Mouse (Mus musculus): Measurements from ENCODE around the gene Psph.
"Not testable (repeated sequence)": the region's sequence is repeated elsewhere in the genome, so short reads cannot be mapped to it uniquely, and the experiment has no call there.

Psph gene
- long read RNA-seq, experiment 1, transcript Psph-201 (8 exons, 1,733 nt) = major isoform, 10 of 20 reads
- long read RNA-seq, experiment 1, partial matches to known transcripts = 6 of 20 reads
- long read RNA-seq, experiment 1, other reads (novel, unspliced or antisense) = 4 of 20 reads
- long read RNA-seq, experiment 2, transcript Psph-201 (8 exons, 1,733 nt) = major isoform, 13 of 38 reads
- long read RNA-seq, experiment 2, partial matches to known transcripts = 14 of 38 reads
- long read RNA-seq, experiment 2, other reads (novel, unspliced or antisense) = 11 of 38 reads

DNA sequence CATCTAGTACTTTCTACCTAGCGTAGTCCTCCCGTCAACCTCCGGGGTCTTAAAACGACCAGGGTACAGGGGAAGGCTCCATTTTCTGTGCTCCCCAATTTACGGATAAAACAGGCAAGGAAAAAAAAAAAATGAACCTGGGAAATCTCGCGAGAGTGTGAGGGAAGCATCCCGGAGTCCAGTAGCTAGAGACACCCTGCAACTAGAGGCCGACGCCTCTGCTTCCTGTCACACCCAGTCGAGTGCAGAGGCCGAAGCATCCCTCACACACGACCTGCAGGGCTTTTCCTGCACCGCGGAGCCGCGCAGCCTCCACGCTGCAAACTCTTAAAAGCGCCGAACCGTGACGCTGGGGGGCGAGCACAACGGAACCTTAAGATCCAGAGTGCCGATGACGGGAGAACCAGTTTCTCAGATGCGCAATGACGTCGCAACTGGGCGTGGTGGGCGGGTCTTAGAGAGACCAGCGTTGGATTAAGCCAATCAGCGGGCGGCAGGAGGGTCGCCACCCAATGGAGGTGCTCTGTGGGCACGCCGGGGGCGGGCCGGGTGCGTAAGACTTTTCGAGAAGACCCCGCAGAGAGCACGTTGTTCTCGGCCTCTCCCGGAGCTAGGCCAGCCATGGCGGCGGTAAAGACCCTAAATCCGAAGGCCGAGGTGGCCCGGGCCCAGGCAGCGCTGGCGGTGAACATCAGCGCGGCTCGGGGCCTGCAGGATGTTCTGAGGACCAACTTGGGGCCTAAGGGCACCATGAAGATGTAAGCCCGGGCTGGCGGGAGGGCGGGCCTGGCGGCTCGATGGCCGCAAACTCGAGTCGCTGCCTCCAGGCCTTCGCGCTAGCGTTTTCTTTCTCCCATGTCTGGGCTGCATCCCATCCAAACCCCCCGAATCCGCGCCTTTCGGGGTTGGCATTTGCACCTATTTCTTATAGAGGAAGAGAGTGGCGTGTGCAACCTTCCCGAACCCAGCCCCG lies at the start of gene Psph:
Gene Psph, minus strand, starts transcription at position 632 of the 973 bp plus-strand sequence.
- intact Hi-C loops (cut with DNase I) = no loop called here

DNA sequence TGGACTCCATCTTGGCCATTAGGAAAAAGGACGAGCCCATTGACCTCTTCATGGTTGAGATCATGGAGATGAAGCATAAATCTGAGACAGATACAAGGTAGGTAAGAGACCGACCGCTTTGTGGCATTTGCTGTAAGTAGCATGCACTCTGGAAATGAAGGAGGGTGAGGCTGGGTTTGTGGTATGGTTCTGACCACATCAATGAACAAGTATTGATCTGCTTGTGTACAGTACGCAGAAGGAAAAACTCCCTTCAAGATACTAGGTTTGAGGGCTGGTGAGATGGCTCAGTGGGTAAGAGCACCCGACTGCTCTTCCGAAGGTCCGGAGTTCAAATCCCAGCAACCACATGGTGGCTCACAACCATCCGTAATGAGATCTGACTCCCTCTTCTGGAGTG lies 3.3 kb upstream of the Psph start:
- intact Hi-C loops (cut with DNase I) = not testable (repeated sequence)

DNA sequence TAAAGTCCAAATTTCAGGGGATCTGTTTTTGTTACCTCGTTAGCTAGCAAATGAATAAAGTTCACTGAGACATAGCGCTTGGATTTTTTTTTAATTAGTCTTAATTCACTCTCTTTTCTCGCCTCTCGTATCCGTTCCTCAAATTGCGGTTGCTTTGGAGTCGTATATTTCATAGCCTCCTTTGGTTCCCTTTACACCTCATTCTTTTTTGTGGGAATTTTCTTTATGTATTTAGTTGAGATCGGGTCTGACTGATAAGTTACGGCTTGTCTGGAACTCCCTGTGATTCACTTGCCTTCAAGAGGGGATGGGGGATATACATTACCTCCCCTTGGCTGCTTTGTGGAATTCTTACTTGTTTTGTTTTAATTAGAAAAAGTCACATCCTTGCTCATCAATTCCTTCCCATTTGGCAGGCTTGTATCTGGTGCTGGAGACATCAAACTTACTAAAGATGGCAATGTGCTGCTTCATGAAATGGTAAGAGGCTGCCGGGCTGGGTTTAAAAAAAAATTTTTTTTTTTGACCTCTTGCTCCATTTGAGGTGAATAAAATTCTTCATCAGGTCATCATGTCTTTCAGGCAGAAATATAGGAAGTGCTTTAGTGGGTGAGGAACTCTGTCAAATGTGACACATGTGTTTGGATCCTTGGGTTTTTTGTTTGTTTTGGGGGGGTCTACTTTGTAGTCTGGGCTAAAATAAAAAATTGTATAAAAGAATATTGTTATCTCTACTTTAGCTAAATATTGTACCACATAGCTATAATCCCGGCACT lies 757 bp upstream of the Psph start:
- intact Hi-C loops (cut with DNase I) = no loop called here

DNA sequence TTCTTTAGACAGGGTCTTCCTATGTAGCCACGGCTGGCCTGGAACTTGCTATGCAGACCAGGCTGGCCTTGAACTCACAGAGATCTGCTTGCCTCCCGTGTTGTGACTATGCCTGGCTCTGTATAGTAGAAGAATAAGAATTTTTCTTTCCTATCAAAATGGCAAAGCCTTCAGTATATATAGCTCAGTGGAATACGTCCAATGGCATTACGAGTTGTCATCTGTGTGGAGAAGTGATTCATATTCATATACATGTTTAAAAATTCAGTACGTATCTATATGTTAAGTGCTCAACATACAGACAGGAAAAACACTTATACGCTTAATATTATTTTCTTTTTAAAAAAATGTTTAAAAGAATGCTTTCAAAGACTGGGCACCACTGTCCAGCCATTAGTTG lies 1.1 kb downstream of the Psph start:
- intact Hi-C loops (cut with DNase I) = no loop called here

DNA sequence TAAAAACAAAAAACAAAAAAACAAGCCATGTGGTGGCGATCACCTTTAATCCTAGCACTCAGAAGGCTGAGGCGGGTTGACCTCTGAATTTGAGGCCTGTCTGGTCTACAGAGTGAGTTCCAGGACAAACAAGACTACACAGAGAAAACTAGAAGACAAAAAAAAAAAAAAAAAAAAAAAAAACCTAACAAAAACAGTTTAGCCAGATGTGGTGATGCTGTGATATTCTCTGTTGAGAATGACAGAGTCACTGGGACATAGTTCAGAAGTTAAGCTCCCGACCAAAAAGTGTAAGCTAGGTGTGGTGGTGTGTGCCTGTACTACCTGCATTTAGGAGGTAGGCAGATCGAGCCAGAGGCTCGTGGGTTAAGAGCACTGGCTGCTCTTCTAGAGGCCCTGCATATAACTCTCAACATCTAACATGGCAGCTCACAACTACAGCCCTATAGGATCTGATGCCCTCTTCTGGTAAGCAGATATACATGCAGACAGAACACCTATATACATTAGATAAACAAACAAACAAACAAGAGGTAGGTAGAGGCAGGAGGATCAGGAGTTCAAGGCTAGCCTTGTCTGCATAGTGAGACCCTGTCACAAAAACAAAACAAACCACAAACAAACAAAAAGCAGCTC lies 1.9 kb downstream of the Psph start:
- intact Hi-C loops (cut with DNase I) = no loop called here

DNA sequence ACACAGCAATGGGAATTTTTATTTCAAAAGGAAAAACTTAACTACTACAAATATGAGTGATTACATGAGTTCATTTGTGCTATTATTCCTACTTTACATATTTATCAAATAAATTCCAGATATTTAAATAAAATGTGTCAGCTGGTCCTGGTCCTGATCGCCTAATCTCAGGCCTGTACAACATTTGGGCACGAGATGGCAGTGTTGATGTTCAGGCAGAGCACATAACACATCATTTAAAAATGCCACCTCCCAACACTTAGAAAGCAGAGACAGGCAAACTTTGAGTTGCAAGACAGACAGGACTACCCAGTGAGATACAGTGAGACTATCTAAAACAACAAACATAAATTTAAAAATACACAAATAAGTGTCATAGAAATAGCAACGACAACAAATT lies 5.0 kb downstream of the Psph start:
- intact Hi-C loops (cut with DNase I) = no loop called here

DNA sequence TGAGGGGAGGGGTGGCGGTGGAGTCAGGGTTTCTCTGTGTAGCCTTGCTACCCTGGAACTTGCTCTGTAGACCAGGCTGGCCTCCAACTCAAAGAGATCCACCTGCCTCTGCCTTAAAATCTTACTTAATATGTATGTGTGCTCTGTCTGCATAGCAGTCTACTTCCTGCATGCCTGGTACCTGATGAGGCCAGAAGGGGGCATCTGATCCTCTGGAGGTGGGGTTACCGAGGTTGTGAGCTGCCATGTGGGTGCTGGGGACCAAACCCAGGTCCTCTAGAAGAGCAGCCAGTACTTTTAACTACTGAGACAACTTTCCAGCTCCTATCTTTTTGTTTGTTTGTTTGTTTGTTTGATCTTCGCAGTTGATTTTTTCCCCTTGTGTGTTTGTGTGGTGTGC lies 7.1 kb downstream of the Psph start:
- intact Hi-C loops (cut with DNase I) = no loop called here

DNA sequence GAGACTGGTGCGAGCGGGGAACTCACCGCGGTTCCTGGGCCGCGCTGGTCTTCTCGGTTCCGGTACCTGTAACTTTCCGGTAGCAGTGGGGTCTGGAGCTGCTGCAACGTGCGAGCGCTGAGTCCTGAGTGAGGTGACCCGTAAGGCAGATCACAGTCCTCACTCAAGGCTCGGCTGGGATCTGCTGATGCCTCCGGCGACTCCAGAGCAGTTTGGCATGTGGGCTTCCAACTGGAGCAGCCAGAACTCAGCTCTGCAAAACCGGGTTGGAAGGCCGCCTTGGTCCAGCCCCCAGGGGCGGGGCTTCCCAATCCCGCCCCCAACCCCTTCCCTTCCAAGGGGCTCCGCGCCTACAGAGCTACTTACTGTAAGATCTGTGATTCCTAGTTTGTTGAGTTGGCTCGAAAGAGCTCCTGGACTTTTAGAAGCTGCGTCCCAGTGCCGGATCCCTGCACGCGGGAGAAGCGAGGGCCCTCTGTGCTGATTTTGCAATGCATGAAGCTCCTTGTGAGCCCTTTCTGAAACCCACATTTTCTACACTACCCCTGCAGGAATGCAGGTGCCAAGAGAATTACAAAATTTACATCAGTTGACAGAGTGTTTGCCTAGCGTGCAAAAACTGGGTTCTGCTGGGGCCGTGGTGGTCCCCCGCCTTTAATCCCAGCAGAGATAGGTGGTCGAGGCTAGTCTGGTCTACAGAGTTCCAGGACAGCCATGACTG lies 8.1 kb downstream of the Psph start:
- intact Hi-C loops (cut with DNase I) = no loop called here

DNA sequence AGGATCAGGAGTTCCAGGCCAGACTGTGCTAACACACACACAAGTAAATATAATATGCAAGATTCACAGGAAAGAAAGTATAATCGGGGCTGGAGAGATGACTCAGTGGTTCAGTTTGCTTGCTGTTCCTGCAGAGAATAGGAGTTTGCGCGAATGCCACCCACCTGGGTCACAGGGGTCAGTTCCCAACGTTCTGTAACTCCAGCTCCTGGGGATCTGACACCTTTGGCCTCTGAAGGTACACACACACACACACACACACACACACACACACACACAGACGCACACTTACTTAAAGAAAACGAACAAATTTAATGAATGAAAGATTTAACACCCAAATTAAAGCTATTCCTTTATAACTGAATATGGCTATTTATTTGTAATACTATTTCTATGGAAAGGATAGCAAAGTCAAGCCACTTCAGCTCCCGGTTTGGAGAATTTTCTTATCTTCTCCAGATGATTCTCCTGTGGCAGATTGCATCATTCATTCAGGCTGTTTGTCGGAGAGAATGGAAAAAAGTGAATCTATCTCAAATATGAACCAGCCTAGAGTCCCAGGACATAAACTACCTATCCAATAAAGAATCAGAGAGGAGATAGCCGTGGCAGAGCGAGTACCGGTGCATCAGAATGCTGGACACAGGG lies 8.8 kb downstream of the Psph start:
- intact Hi-C loops (cut with DNase I) = no loop called here

DNA sequence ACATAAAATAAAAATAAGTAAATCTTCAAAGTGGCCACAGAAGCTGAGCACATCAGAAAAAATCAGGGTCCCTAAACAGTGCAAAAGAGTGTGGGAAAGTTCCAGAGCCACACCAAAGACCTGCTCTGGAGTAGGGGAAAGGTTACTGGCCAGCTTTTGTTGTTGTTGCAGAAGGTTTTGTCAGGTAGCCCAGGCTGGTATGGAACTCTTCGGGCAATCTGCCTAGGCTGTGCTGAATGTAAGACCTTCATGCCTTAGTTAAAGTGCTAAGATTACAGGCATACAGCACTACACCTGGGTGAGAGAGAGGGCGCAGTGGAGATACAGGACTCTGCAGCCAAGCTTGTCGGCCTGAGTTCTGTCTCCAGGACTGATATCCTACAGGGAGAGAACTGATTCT lies 12.6 kb downstream of the Psph start:
- intact Hi-C loops (cut with DNase I) = no loop called here

DNA sequence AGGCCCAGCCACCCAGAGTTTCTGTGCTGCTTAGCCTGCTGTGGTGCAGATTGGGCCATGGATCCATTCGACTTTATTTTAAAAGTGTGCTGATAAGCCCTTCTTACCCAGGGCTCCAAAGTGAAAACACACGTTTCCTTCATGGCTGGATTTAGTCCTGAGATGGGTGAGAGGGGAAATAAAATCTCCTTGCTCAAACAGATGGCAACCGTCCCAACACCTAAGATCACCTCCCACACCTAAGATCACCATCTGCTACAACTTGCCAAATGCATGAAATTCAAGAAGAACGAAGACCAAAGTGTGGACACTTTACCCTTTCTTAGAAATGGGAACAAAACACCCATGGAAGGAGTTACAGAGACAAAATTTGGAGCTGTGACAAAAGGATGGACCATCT lies 13.9 kb downstream of the Psph start:
- intact Hi-C loops (cut with DNase I) = not testable (repeated sequence)

DNA sequence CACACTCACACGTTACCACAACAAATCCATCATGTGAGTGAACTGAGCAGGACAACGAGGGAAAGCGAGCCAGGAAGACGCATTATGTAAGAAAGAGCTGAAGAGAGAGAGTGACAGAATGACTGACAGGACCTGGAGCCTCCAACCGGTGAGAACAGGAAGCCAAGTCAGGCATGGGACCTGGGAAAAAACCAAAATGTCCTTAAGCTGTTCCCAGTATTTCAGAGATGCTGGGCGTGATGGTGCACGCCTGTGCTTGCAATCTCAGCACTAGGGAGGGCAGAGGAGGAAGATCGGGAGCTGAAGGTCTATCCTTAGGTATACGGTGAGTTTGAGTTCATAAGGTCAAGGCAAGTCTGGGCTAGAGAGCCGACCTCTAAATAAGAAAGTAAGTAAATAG lies 14.8 kb downstream of the Psph start:
- intact Hi-C loops (cut with DNase I) = no loop called here

DNA sequence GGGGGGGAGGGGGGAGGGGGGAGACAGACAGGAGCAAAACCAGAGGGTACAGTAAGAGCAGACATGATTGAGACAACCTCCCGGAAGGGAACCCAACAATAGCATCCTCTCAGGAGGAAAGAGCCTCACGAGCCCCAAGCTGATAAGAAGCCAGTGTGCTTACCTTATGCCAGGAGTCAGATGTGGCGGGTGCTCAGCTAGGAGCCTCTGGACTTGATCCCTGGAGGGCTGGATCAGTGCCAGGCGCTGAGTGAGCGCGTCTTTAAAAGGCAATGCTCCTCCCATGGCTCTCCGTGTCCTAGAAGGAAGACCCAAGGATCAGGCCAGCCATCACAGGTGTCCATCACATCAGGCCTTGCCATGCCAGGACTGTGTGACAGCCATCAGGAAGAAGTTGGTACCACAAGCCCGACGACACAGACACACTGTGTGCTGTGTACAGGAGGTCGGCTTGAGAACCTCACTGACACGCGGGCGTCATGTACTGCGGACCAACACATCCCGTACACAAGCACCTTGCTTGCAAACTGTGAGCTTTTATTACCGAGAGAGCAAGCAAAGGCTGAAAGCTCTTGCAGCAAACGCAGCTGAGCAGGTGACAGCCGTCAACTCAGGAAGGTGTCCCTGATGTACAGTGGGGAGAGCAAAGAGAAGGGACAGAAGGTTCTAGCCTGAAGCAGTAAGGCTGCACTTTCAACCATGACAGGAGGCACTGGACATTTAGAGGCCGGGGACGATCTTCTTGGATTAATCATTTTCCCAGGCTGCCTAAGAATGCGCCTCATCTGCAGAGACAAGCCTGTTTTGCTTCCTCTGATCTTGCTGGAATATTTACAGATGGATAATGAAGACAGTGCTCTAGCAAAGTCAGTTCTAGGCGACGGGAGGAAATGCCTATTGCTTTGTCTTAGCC lies 16.6 kb downstream of the Psph start:
- intact Hi-C loops (cut with DNase I) = no loop called here

DNA sequence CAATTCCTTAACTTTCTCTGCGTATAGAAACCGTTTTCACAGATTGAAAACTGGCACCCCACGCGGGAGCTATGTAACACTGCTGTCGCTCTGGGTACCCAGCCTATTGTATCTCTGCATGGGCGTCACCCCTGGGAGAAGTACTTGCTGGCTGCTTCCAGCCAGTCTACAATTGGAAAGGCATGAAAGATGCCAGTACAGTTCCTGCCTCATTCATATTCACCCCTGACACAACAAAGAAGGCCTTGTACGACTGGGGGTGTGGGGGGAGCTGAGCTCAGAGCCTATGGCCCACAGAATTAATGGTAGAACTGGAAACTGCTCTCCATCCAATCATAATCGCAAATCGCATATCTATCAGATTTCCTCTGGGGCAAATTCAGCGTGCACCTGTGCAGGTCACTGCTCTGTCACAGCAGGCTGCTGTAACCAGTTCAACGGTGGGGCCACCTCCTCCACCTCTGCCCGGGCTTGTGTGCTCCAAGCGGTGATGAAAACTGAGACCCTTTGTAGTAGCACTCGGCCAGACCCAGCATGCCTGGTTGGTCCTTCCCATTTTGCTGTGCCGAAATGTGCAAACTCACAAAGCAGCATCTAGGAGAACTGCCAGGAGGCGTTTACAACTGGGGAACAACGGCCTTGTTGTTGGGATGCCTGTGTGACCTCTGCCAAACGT lies 25.2 kb downstream of the Psph start:
- intact Hi-C loops (cut with DNase I) = no loop called here

DNA sequence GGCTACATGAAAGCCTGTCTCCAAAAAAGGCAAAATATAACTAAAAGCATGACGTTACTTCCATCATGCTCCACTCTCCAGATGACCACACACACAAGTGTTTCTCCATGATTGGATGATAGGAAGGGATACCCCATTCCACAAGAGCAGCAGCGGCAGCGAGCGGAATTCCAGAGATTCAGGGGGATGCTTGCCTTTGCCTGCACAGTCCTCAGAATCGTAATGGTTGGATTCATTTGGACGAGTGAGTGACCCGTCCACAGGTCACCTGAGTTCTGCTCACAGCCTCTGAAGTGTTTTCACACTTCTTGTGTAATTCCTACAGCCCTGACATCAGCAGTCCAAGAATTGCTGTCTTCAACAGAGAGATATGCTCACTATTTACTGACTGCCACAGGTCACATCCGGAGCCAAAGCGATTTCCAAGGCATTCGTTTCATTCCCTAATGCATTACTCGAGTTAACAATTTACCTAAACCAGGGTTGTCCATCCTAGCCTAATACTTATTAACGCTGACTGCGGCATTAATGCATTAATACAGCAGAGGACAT lies 27.2 kb downstream of the Psph start:
- intact Hi-C loops (cut with DNase I) = no loop called here

DNA sequence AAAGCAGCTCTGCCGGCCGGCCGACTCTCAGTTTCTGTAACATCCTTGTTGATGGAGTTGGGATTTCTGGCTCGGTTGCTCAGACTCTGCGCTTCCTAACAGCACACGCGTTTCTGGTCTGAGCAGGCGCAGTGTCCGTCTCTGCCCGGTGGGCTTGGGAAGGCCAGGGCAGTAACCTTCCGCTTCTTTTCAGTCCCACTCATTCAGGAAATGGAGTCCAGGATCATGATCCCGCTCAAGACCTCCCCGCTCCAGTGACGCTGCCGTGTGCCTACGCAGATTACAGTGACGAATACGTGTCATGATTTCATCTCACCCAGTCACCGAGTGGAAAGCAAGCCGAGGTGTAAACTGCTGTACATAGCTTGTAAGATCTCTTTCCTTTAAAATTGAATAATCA lies 30.4 kb downstream of the Psph start:
- intact Hi-C loops (cut with DNase I) = no loop called here

DNA sequence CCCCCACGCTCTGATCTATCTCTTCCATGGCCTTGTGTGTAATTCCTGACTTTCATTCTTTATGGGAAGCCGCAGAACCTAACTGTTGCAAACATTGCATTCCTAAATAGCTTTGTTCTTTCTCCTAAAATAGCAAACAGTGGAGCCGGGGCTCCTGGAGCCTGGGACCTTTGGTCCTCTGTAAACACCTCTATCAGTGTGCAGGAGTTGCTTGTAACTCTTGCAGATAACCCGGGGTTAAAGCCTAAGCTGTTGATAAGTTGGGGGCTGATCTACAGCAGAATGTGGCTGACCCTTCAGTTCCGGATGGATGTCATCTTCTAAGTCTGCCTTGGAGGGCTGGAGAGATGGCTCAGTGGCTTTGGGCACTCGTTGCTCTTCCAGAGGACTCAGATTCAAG lies 43.2 kb downstream of the Psph start:
- intact Hi-C loops (cut with DNase I) = no loop called here

DNA sequence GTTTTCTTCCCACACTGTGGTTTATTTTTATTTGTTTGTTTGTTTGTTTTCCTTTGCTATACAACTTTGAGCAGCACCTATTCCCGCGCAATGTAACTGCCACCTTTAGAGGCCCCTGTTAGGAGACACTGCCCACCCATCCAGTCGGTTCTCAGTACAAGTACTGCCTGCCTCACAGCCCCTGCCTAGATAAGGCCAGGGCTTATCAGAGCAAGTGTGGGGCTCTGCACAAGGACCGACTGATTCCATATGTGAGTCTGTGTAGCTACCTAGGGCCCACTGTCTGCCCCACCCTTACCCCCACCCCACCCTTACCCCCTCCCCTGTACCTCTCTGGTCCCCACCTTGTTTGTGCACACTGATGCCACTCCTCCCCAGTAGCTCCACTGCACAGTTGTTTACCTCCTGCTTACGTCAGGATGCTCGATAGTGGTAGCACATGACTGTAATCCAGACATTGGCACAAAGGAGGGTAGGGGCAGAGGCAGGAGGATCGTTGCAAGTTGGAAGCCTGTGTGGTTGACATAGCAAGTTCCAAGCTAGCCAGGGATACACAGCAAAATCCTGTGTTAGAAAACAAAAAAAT lies 44.3 kb downstream of the Psph start:
- intact Hi-C loops (cut with DNase I) = no loop called here
